Mouse (Mus musculus) c-Kit-negative CD71-positive TER-119-positive erythroid progenitor cells, embryonic 14.5 days (primary cell): ENCODE results near the gene Ugp2.
"Not testable (repeated sequence)": the region's sequence is repeated elsewhere in the genome, so short reads cannot be mapped to it uniquely, and the experiment has no call there.

Experiments used
- DNase-seq: peaks from one replicate; pipeline ENCODE4 v3.0.0-alpha.2; 2013; ENCODE audit warnings: low read depth, low spot score

Gene Ugp2

DNA sequence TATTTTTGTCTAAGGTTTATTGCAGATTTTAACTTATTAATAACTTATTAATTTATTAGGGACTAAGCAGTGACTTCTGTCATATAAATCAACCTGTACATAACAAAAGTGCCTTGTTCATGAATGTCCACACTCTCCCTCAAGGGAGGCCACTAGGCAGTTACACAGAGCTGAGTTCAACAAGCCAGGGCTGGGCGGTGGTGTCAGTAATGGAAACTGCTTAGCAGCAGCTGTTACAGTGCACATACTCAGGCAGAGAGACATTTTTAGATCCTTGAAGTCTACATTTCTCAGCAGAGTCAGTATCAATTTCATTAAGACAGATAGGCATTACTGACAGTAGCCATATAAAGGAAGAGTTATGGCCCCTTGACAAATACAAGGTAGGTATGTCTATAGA, 33.1 kb downstream of the Ugp2 start:
- DNase-seq = no peak

- no peak for DNase-seq
Measured at GRCm38 (mm10) chr11:21332639-21333295, 38.2 kb downstream of the Ugp2 start.

GRCm38 (mm10) chr11:21328141-21328540, 42.9 kb downstream of the Ugp2 start:
- no peak for DNase-seq

GRCm38 (mm10) chr11:21327486-21327885, 43.5 kb downstream of the Ugp2 start:
- no peak for DNase-seq

DNA sequence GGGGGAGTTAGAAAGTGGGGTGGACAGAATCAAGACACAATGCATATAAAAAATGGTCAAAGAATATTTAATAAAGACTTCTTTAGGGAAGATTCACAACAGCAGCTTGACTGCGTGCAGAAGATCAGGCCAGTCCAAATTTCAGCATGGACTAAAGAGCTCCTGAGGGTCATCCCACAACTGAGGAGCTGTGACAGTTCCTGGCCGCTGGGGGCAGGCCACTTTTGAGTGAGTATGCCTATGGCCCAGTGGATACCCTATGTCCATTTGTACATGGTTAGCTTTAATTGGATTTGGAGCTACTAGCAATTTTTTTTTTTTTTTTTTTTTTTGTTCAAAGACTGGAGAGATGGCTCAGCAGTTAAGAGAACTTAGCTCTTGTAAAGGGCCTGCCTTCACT, 44.2 kb downstream of the Ugp2 start:
- DNase-seq = no peak

DNA sequence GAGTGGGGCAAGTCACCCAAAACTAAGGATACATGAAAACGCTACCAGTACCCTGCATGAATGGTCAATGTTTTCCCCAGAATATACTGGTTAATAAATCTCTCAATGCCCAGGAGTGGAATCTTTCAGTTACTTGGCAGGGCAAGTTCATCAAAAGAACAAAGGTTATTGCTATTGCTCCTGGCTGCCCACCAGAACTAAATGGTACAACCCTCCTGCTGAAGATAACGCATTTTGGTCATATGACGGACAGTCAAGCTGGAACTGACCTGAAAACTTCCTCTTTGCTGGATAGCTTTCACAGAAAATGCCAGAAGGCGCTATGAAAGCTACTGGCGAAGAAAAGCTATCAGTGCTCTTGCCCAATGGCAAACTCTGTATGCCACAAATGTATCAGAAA, 45.2 kb downstream of the Ugp2 start:
- no peak for DNase-seq

DNA sequence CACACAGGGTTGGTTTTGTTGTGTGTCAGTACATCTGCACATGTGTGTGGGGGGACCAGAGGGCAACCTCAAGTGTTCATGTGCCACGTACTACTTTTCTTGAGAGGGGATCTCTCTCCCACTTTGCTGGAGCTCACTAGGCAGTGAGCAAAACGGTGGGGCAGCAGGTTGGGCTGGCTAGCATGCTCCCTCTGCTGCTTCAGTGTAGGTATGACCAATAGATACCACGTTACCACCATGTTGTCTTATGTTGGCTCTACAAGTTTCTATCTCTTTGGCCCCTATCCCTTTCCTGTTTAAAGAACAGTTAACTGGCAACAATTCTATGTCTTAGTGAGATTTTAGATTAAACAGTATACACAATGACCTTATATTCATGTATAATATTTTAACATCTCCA, 48.7 kb downstream of the Ugp2 start:
- DNase-seq = no peak

DNA sequence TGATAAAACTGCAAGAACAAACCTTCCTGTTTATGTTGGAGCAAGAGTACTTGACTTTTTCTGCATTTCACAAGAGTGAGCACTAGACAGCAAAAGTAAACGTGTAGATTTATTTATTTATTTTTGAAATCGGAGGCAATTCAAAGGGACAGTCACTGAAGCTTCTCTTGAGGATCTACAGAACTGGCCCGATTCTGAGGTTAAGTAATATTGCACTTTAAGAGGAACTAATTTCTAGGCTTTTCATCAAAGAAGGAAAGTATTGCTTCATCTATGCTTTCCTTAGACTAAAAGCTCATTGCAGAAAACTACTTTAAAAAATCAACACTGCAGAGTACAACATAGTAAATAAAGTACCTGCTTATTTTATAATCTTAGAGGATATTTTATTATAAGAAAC, 49.4 kb downstream of the Ugp2 start:
- DNase-seq = no peak

DNA sequence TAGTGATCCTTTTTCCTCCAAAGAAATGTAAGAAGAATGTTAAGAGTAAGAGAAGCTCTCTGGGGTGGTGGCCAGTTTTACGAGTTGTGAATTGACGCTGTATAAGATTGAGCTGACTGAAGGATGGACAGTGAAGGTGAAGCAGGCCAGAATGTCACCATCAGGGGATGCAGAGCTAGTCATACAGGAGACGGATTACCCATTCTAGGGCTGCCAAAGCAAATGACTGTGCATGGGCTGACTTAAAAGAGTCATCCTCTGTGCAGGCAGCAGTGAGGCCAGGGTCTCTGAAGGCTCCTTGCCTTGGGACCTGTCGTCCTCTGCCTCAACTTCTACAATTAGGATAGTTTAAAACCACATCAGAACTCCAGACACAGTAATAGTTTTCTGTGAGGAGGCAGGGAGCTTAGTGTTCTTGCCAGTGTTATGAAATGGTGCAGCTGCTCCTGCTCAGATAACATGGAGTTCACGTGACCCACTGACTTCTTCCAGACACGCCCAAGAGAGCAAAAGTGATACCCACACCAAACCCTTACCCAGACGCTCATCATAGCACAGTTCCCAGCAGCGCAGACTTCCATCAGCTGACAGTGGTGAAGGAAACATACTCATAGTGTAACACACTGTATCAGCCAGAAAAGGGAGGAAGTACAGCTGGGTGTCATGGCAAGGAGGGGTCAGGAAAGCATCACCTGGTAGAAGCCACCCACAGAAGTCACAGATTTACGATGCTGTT, 56.9 kb downstream of the Ugp2 start:
- peak; percentile 16 for DNase-seq

DNA sequence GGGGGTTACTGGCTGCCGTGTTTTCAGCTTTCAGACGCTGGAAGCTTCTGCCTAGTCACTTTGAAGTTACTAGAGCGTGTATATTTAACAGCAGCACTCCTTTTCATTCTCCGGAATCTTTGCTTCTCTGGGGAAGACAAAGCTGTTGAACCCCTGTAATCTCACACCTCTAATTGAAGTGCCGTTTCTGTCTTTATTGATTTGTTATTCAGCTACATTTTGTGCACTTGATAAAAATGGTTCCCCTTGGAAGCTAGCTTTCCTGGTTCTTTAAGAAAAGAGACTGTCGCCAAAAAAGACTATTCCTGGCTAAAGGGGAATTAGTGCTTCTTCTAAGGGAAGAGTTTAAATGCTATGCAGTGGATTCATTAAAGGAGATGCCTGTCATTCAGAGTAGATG, 61.5 kb downstream of the Ugp2 start:
- no peak for DNase-seq

DNA sequence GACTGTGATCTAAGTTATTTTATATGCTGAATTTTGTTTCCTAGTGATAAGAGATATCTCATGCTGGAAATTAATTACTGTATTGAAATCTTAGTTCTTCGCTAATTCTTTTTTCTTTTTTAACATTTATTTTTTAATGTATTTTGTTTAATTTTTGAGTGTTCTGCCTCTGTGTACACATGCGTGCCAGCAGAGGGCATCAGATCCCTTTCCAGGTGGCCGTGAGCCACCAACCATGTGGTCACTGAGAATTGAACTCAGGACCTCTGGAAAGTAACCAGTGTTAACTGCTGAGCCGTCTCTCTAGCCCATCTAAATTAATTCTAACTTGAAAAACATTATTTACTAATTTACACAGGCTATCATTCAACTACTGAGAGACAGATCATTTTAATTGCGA, 62.9 kb downstream of the Ugp2 start:
- no peak for DNase-seq

- no peak for DNase-seq
Measured at GRCm38 (mm10) chr11:21307078-21307668, 63.8 kb downstream of the Ugp2 start.

- DNase-seq = no peak
Measured at GRCm38 (mm10) chr11:21303619-21304018, 67.4 kb downstream of the Ugp2 start.

GRCm38 (mm10) chr11:21295486-21295885, 75.5 kb downstream of the Ugp2 start:
- no peak for DNase-seq

DNA sequence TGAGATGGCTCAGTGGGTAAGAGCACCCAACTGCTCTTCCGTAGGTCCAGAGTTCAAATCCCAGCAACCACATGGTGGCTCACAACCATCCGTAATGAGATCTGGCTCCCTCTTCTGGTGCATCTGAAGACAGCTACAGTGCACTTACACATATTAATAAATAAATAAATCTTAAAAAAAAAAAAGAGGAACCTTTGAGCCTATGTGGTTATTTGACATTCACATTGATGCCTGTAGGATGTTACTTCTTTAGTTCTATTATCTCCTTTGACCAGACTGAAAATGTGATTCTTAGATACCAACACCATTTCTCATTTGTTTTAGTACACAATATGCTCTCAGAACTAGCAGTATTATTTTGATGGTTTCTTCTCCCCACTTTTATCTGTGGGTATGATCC, 82.8 kb downstream of the Ugp2 start:
- not testable (repeated sequence) for DNase-seq

DNA sequence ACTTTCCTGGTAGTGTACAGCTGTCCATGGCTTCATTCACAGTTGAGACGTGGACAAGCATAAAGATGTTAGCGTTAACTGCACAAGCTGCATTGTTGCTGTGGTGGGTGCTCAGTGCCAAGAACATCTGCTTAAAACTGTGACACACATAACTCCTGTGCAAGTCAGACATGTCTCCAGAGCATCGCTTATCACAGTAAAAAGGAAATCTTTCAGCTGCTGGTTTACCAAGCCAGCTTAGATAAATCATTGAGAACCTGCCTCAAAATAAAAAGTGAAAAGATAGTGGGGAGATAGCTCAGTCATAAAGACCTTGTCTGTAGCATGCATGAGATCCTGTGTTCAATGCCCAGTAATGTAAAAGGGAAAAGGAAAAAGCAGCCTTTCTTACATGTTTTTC, 84.6 kb downstream of the Ugp2 start:
- DNase-seq = no peak

DNA sequence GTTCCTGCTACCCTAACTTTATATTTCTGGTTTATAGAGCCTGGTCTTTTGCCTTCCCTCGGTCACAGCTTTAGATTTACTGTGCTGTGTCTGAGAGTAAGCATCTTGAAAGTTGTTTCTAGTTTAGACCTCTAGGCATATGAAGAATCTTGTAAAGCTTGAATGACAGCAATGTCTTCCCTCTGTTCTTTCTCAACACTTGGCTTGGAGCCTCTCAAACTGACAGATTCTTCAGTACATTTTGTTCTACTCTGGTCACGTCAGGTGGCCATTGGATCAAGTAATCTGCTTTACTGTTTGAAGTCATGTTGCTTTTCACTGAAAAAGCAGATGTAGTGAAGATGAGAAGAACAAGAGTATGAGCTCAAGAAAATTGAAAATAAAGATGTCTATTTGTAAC, 94.8 kb downstream of the Ugp2 start:
- DNase-seq = no peak
